Mouse (Mus musculus) Patski (cell line): Measurements from ENCODE around the gene Apoh. TPM values are rescaled to one million over a fixed set of nuclear protein-coding genes. Genes with fewer than 3 reads are reported as not detected.

Experiments
- ATAC-seq: fragments of 100-300 bp; one replicate; pipeline ENCODE4 v1.8.0; 2021
- CTCF ChIA-PET: fragments of 350-600 bp; sonication (Branson Sonifier 250); formaldehyde crosslinking; loops from one replicate; lab custom pipeline; 2022; ENCODE audit warnings: inconsistent platforms; lab: Charles Lee
- POLR2A ChIA-PET: fragments of 350-600 bp; sonication (Branson Sonifier 250); formaldehyde crosslinking; loops from one replicate; lab custom pipeline; 2022; ENCODE audit warnings: antibody characterized with exemption, inconsistent platforms; lab: Charles Lee
- DNase-seq: peaks from one replicate; pipeline ENCODE4 v3.0.0-alpha.2; 2011; ENCODE audit warnings: low read depth, low spot score
- H3K27me3 ChIP-seq: fragments of 371-371 bp; one replicate; pipeline ENCODE4 v1.5.1; 2021
- CTCF ChIP-seq: fragments of 100-300 bp; IDR thresholded peaks from one replicate; pipeline ENCODE4 v1.5.1; 2021
- in situ Hi-C: fragments of 300-500 bp; cut with MboI; formaldehyde crosslinking; loops from 3 replicates; pipeline ENCODE4 v1.11.1; 2018; ENCODE audit warnings: low pct_unique_long_range_greater_than_20kb, mixed read lengths
- polyA plus RNA-seq: library from polyadenylated mRNA; unstranded; gene quantifications from one replicate; pipeline ENCODE4 v1.2.3, GENCODE M21; 2021

The Apoh gene
- polyA plus RNA-seq, 1 experiment from 2014 or later = 0.35 TPM

GRCm38 (mm10) chr11:108427191-108427590 lies 84.0 kb downstream of the Apoh start:
- in situ Hi-C loops = no loop called here
- no peak for DNase-seq
- POLR2A ChIA-PET = interaction anchor here (0.6 kb wide), 1 partner anchor 155 kb away, joined by 7 read pairs; no protein-coding TSS in a partner anchor
- ATAC-seq = no peak
- TF ChIP-seq CTCF = no peak
- no peaks in the 10 kb centered on the region for H3K27me3 ChIP-seq
- CTCF ChIA-PET = interaction anchor here (0.7 to 2.4 kb wide), 3 partner anchors 10 to 417 kb away, joined by 3 to 12 read pairs (median 5); no protein-coding TSS in a partner anchor

GRCm38 (mm10) chr11:108429076-108429475 lies 85.9 kb downstream of the Apoh start:
- ATAC-seq (no peak), DNase-seq (no peak)
- ChIA-PET CTCF (interaction anchor here (0.6 to 2.4 kb wide), 2 partner anchors 12 to 564 kb away, joined by 3 to 5 read pairs; no protein-coding TSS in a partner anchor), POLR2A (no interaction called here)
- no peaks in the 10 kb centered on the region for H3K27me3 ChIP-seq
- in situ Hi-C loops = no loop called here
- TF ChIP-seq CTCF = no peak

GRCm38 (mm10) chr11:108443893-108444563 lies 100.9 kb downstream of the Apoh start:
- ChIA-PET CTCF (no interaction called here), POLR2A (no interaction called here)
- in situ Hi-C loops = no loop called here
- DNase-seq = no peak
- TF ChIP-seq CTCF = no peak
- H3K27me3 ChIP-seq = no peaks in the 10 kb centered on the region
- ATAC-seq = no peak

GRCm38 (mm10) chr11:108447148-108447547 lies 104.0 kb downstream of the Apoh start:
- no peak for DNase-seq
- CTCF ChIA-PET = interaction anchor here (1.0 to 1.2 kb wide), 3 partner anchors 343 to 582 kb away, joined by 3 read pairs; no protein-coding TSS in a partner anchor

GRCm38 (mm10) chr11:108449811-108450210 lies 106.7 kb downstream of the Apoh start:
- ATAC-seq = no peak
- peak; percentile 22 for DNase-seq
- POLR2A ChIA-PET = no interaction called here
- peak; percentile 94 for TF ChIP-seq CTCF
- in situ Hi-C loops = loop anchor here (5.0 to 25.0 kb wide), 5 partner anchors 305 to 987 kb away; partner anchors contain the start of gene Amz2
- no peaks in the 10 kb centered on the region for H3K27me3 ChIP-seq
- CTCF ChIA-PET = interaction anchor here (0.6 to 2.6 kb wide), 23 partner anchors 10 to 744 kb away, joined by 3 to 19 read pairs (median 3); no protein-coding TSS in a partner anchor

More at GRCm38 (mm10) chr11:108447148-108447547, 104.0 kb downstream of the Apoh start:
- H3K27me3 ChIP-seq = no peaks in the 10 kb centered on the region
- in situ Hi-C loops = no loop called here
- TF ChIP-seq CTCF = peak; percentile 61
- ATAC-seq = no peak
- POLR2A ChIA-PET = interaction anchor here (0.6 kb wide), 1 partner anchor 121 kb away, joined by 4 read pairs; no protein-coding TSS in a partner anchor

GRCm38 (mm10) chr11:108459599-108459998 lies 116.4 kb downstream of the Apoh start:
- ChIA-PET POLR2A (no interaction called here), CTCF (interaction anchor here (2.2 kb wide), 1 partner anchor 9 kb away, joined by 9 read pairs; no protein-coding TSS in a partner anchor)
- no peak for ATAC-seq
- H3K27me3 ChIP-seq = no peaks in the 10 kb centered on the region
- DNase-seq = no peak
- no peak for TF ChIP-seq CTCF
- in situ Hi-C loops = loop anchor here (10.0 to 25.0 kb wide), 2 partner anchors 295 to 978 kb away; partner anchors contain the start of gene Amz2

Other genes with a start within 250 kb of the Apoh start
- gene Prkca, start 574 bp downstream of the Apoh start, polyA plus RNA-seq = 37.4 TPM
- gene Cep112, start 81.8 kb downstream of the Apoh start, polyA plus RNA-seq = 9.7 TPM